Mouse (Mus musculus): ENCODE results near the gene Nipal1. TPM values are rescaled to one million over a fixed set of nuclear protein-coding genes. Genes with fewer than 3 reads are reported as not detected.

The Nipal1 gene
- total RNA-seq (2021): not detected
- long read RNA-seq, experiment 1: 0 reads
- long read RNA-seq, experiment 2: 0 reads

- DNase-seq: peak; percentile 59
- Histone ChIP-seq H3K27ac (no peak within 1 kb of the TSS), H3K4me3 (peak within 1 kb of the TSS; percentile 71)
- no peak for TF ChIP-seq CTCF (IDR thresholded peaks at IDR 0.05)
- intact Hi-C loops (cut with DNase I): no loop called here
Measured at GRCm38 (mm10) chr5:72647418-72647907, at the start of gene Nipal1. Gene Nipal1, plus strand, starts transcription at chr5:72647795.

GRCm38 (mm10) chr5:72601006-72601405 lies 46.6 kb upstream of the Nipal1 start:
- Histone ChIP-seq H3K4me3 (no peak overlapping the region), H3K27ac (no peak overlapping the region)
- peak; percentile 40 for DNase-seq
- intact Hi-C loops (cut with DNase I): no loop called here
- peak; percentile 49 for TF ChIP-seq CTCF (IDR thresholded peaks at IDR 0.05)

GRCm38 (mm10) chr5:72603138-72603537 lies 44.5 kb upstream of the Nipal1 start:
- intact Hi-C loops (cut with DNase I): no loop called here
- no peak for DNase-seq
- no peak overlapping the region for H3K27ac ChIP-seq
- no peak overlapping the region for H3K4me3 ChIP-seq
- TF ChIP-seq CTCF (IDR thresholded peaks at IDR 0.05): no peak

- no peak for DNase-seq
- H3K27ac ChIP-seq: no peak overlapping the region
- TF ChIP-seq CTCF (IDR thresholded peaks at IDR 0.05): no peak
- no peak overlapping the region for H3K4me3 ChIP-seq
- intact Hi-C loops (cut with DNase I): no loop called here
Measured at GRCm38 (mm10) chr5:72617413-72617812, 30.2 kb upstream of the Nipal1 start.

- DNase-seq: no peak
- H3K4me3 ChIP-seq: no peak overlapping the region
- no peak for TF ChIP-seq CTCF (IDR thresholded peaks at IDR 0.05)
- no peak overlapping the region for H3K27ac ChIP-seq
- intact Hi-C loops (cut with DNase I): no loop called here
Measured at GRCm38 (mm10) chr5:72621022-72621421, 26.6 kb upstream of the Nipal1 start.

GRCm38 (mm10) chr5:72630026-72630425 lies 17.6 kb upstream of the Nipal1 start:
- Histone ChIP-seq H3K4me3 (no peak overlapping the region), H3K27ac (no peak overlapping the region)
- DNase-seq: no peak
- intact Hi-C loops (cut with DNase I): no loop called here
- no peak for TF ChIP-seq CTCF (IDR thresholded peaks at IDR 0.05)

GRCm38 (mm10) chr5:72634791-72635271 lies 12.8 kb upstream of the Nipal1 start:
- no peak for DNase-seq
- Histone ChIP-seq H3K27ac (no peak overlapping the region), H3K4me3 (no peak overlapping the region)
- TF ChIP-seq CTCF (IDR thresholded peaks at IDR 0.05): no peak
- intact Hi-C loops (cut with DNase I): no loop called here

GRCm38 (mm10) chr5:72636122-72636521 lies 11.5 kb upstream of the Nipal1 start:
- no peak overlapping the region for H3K4me3 ChIP-seq
- DNase-seq: no peak
- H3K27ac ChIP-seq: no peak overlapping the region
- TF ChIP-seq CTCF (IDR thresholded peaks at IDR 0.05): no peak
- intact Hi-C loops (cut with DNase I): no loop called here

- DNase-seq: no peak
- intact Hi-C loops (cut with DNase I): no loop called here
- Histone ChIP-seq H3K4me3 (no peak overlapping the region), H3K27ac (no peak overlapping the region)
- TF ChIP-seq CTCF (IDR thresholded peaks at IDR 0.05): no peak
Measured at GRCm38 (mm10) chr5:72636576-72636975, 11.0 kb upstream of the Nipal1 start.

GRCm38 (mm10) chr5:72640072-72640471 lies 7.5 kb upstream of the Nipal1 start:
- no peak overlapping the region for H3K27ac ChIP-seq
- DNase-seq: no peak
- intact Hi-C loops (cut with DNase I): no loop called here
- no peak for TF ChIP-seq CTCF (IDR thresholded peaks at IDR 0.05)
- no peak overlapping the region for H3K4me3 ChIP-seq

- no peak for TF ChIP-seq CTCF (IDR thresholded peaks at IDR 0.05)
- DNase-seq: no peak
- intact Hi-C loops (cut with DNase I): no loop called here
Measured at GRCm38 (mm10) chr5:72643655-72644054, 3.9 kb upstream of the Nipal1 start.

GRCm38 (mm10) chr5:72644175-72644574 lies 3.4 kb upstream of the Nipal1 start, which contains the start of gene Cnga1:
Gene Cnga1, minus strand, starts transcription at chr5:72644275.
- no peak for DNase-seq
- no peak within 1 kb of the TSS for H3K27ac ChIP-seq
- H3K4me3 ChIP-seq: no peak within 1 kb of the TSS
- no peak for TF ChIP-seq CTCF (IDR thresholded peaks at IDR 0.05)
- intact Hi-C loops (cut with DNase I): no loop called here

More at GRCm38 (mm10) chr5:72643655-72644054, 3.9 kb upstream of the Nipal1 start:
- Histone ChIP-seq H3K4me3 (no peak overlapping the region), H3K27ac (no peak overlapping the region)

GRCm38 (mm10) chr5:72646131-72646530 lies 1.5 kb upstream of the Nipal1 start:
- intact Hi-C loops (cut with DNase I): no loop called here
- no peak for DNase-seq
- no peak for TF ChIP-seq CTCF (IDR thresholded peaks at IDR 0.05)
- H3K4me3 ChIP-seq: no peak overlapping the region
- no peak overlapping the region for H3K27ac ChIP-seq

GRCm38 (mm10) chr5:72646996-72647395 lies 599 bp upstream of the Nipal1 start:
- peak overlapping the region; percentile 71 for H3K4me3 ChIP-seq
- intact Hi-C loops (cut with DNase I): no loop called here
- no peak for TF ChIP-seq CTCF (IDR thresholded peaks at IDR 0.05)
- H3K27ac ChIP-seq: no peak overlapping the region
- DNase-seq: no peak

Measured in gastrocnemius, adult 2 months (tissue).